Mouse (Mus musculus) myocyte (in vitro differentiated cells): ENCODE results near the gene Gm9046.
"Not testable (repeated sequence)": the region's sequence is repeated elsewhere in the genome, so short reads cannot be mapped to it uniquely, and the experiment has no call there.

Experiments
- E2F4 ChIP-seq: IDR thresholded peaks from one replicate; pipeline ENCODE4 v1.6.1; 2011; ENCODE audit warnings: mild to moderate bottlenecking, control low read depth, moderate library complexity; ENCODE audit not compliant: insufficient read depth
- POLR2A ChIP-seq: IDR thresholded peaks from one replicate; pipeline ENCODE4 v1.6.1; 2011; ENCODE audit warnings: low read depth, mild to moderate bottlenecking, control low read depth, moderate library complexity; ENCODE audit not compliant: insufficient read length

GRCm38 (mm10) chr10:118343155-118343554 lies at the start of gene Gm9046:
- TF ChIP-seq POLR2A, E2F4: not testable (repeated sequence)
